Mouse (Mus musculus): Measurements from ENCODE around the gene Teddm1a. TPM values are rescaled to one million over a fixed set of nuclear protein-coding genes. Genes with fewer than 3 reads are reported as not detected.

Teddm1a gene
- total RNA-seq, 1 experiment from 2014 or later: not detected

GRCm38 (mm10) chr1:153937025-153937424, 45.5 kb downstream of the Teddm1a start:
- ATAC-seq (replicated peaks; ENCODE audit: insufficient number of reproducible peaks, low FRiP score, low TSS enrichment, poor library complexity, severe bottlenecking): no peak

GRCm38 (mm10) chr1:153940986-153941385, 49.4 kb downstream of the Teddm1a start:
- ATAC-seq (replicated peaks; ENCODE audit: insufficient number of reproducible peaks, low FRiP score, low TSS enrichment, poor library complexity, severe bottlenecking): no peak

Other genes with a start within 250 kb of the Teddm1a start
- gene Rgs8, start 238.7 kb upstream of the Teddm1a start, total RNA-seq (2017): not detected in 3 replicates
- 6.7 to 7.3 TPM (median 7.1 TPM) in 3 replicates for gene Rgs16, start 151.4 kb upstream of the Teddm1a start, total RNA-seq (2017)
- gene Rnasel, start 142.3 kb upstream of the Teddm1a start, total RNA-seq (2017): 53.3 to 72.4 TPM (median 55.1 TPM) in 3 replicates
- gene Rgsl1, start 47.6 kb upstream of the Teddm1a start, total RNA-seq (2017): not detected in 3 replicates
- not detected in 3 replicates for gene Teddm1b, start 17.4 kb upstream of the Teddm1a start, total RNA-seq (2017)
- gene Glul, start 8.2 kb downstream of the Teddm1a start, total RNA-seq (2017): 78.8 to 92.8 TPM (median 85.8 TPM) in 3 replicates
- gene Teddm2, start 8.5 kb downstream of the Teddm1a start, total RNA-seq (2017): 0.32 to 1.4 TPM (median 0.87 TPM) in 3 replicates